Mouse (Mus musculus) ZHBTc4 (cell line): Measurements from ENCODE around the gene Thy1.

Experiments used
- DNase-seq: peaks from one replicate; pipeline ENCODE4 v3.0.0-alpha.2; 2011; ENCODE audit warnings: low read depth, low spot score

The Thy1 gene

GRCm38 (mm10) chr9:44042836-44043707 is at the start of gene Thy1:
TSS of gene Thy1 (plus strand) at chr9:44043384.
- peak; percentile 73 for DNase-seq

- no peak for DNase-seq
Measured at GRCm38 (mm10) chr9:43997681-43998080, 45.5 kb upstream of the Thy1 start.

- no peak for DNase-seq
Measured at GRCm38 (mm10) chr9:43998851-43999250, 44.3 kb upstream of the Thy1 start.

GRCm38 (mm10) chr9:44004362-44004761 is 38.8 kb upstream of the Thy1 start:
- DNase-seq, result no peak

- no peak for DNase-seq
Measured at GRCm38 (mm10) chr9:44005305-44005704, 37.9 kb upstream of the Thy1 start.

- DNase-seq, result no peak
Measured at GRCm38 (mm10) chr9:44007323-44007722, 35.9 kb upstream of the Thy1 start.

GRCm38 (mm10) chr9:44007991-44008390 is 35.2 kb upstream of the Thy1 start:
- DNase-seq, result no peak

GRCm38 (mm10) chr9:44010900-44011299 is 32.3 kb upstream of the Thy1 start:
- DNase-seq, result no peak

GRCm38 (mm10) chr9:44011668-44012067 is 31.5 kb upstream of the Thy1 start:
- DNase-seq, result no peak

- DNase-seq, result no peak
Measured at GRCm38 (mm10) chr9:44012164-44012563, 31.0 kb upstream of the Thy1 start.

- no peak for DNase-seq
Measured at GRCm38 (mm10) chr9:44012761-44013301, 30.4 kb upstream of the Thy1 start.

- DNase-seq, result no peak
Measured at GRCm38 (mm10) chr9:44013781-44014180, 29.4 kb upstream of the Thy1 start.

- DNase-seq, result no peak
Measured at GRCm38 (mm10) chr9:44016304-44016703, 26.9 kb upstream of the Thy1 start.

GRCm38 (mm10) chr9:44017846-44018245 is 25.3 kb upstream of the Thy1 start:
- DNase-seq, result no peak

GRCm38 (mm10) chr9:44020001-44020400 is 23.2 kb upstream of the Thy1 start:
- no peak for DNase-seq

GRCm38 (mm10) chr9:44022100-44022847 is 20.9 kb upstream of the Thy1 start:
- DNase-seq, result no peak

GRCm38 (mm10) chr9:44024096-44024495 is 19.1 kb upstream of the Thy1 start:
- no peak for DNase-seq

GRCm38 (mm10) chr9:44029580-44030236 is 13.5 kb upstream of the Thy1 start:
- no peak for DNase-seq

- DNase-seq, result no peak
Measured at GRCm38 (mm10) chr9:44030646-44031045, 12.5 kb upstream of the Thy1 start.

GRCm38 (mm10) chr9:44031079-44031478 is 12.1 kb upstream of the Thy1 start:
- no peak for DNase-seq

- DNase-seq, result no peak
Measured at GRCm38 (mm10) chr9:44031946-44032345, 11.2 kb upstream of the Thy1 start.

GRCm38 (mm10) chr9:44033317-44033716 is 9.9 kb upstream of the Thy1 start:
- DNase-seq, result no peak
